Mouse (Mus musculus) cerebellum, adult 2 months (tissue): ENCODE results near the gene Psma5.

ENCODE experiments used
- CTCF ChIP-seq: fragments of 200-500 bp; IDR thresholded peaks from 2 replicates; pipeline ENCODE4 v1.5.1; 2011; ENCODE audit warnings: low read depth, mild to moderate bottlenecking, control low read depth, low read length, moderate library complexity, borderline replicate concordance; ENCODE audit not compliant: insufficient read depth
- POLR2A ChIP-seq: fragments of 200-500 bp; IDR thresholded peaks from 2 replicates; pipeline ENCODE4 v1.6.1; 2011; ENCODE audit warnings: low read length, control low read depth, borderline replicate concordance; ENCODE audit not compliant: insufficient read depth

DNA sequence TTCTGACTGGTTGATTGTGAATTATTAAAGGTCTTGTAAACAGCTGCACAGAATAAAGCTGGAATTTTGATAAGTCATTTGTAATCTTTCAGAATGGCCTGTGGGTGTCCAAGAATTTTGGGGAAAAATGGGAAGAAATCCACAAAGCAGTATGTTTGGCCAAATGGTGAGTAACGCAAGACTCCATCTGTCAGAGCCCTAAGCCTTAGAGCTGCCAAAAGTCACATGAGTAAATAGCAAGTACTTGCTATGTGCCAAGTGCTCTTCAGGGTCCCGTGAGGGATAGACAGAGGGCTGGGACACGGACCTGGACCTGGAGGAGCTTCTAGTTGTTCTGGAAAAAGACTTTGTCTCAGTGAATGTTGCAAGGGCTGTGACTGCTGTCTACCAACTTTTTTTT, 71.2 kb downstream of the Psma5 start:
- TF ChIP-seq CTCF, result no peak
- TF ChIP-seq POLR2A, result no peak
